Mouse (Mus musculus) ES-E14 (cell line): Measurements from ENCODE around the gene Gpr160.

Experiments
- HCFC1 ChIP-seq: IDR thresholded peaks from 2 replicates; pipeline ENCODE4 v1.6.1; 2012; ENCODE audit warnings: low read length, inconsistent platforms, borderline replicate concordance; ENCODE audit not compliant: insufficient read depth
- ZNF384 ChIP-seq: IDR thresholded peaks from 2 replicates; pipeline ENCODE4 v1.6.1; 2012; ENCODE audit warnings: low read depth, low read length, inconsistent platforms

DNA sequence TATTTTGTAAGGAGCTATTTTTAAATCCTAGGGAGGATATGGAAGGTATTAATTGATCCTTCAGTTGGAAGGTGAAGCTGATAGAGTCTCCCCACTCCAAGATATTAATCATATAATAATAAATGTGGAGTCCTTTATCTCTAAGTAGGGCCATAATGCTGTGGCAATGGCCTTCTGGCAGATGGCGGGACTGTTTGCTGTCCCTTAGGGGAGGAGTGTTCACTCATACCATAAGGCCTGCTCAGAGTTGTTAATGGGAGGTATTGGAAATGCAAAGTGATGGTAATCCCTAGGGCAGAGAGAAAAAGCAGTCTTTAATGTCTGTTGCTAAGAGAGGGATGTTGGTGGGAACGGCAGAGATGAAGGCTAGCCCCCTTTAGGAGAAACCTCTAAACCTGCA, 10.0 kb upstream of the Gpr160 start:
- TF ChIP-seq HCFC1 (no peak), ZNF384 (no peak)
